Mouse (Mus musculus): Measurements from ENCODE around the gene Gbgt1.

- TF ChIP-seq CTCF (IDR thresholded peaks at IDR 0.05; ENCODE audit: low read depth) (no peak), EP300 (optimal IDR thresholded peaks at IDR 0.05) (no peak)
Measured at GRCm38 (mm10) chr2:28513431-28514370, 17.0 kb downstream of the Gbgt1 start.

All from stomach, postnatal 0 days (tissue).